Mouse (Mus musculus): ENCODE measurements around the gene Taar3.
A peak's percentile ranks its signal among the peaks of the same experiment; 100 is the strongest.

Taar3 gene

DNA sequence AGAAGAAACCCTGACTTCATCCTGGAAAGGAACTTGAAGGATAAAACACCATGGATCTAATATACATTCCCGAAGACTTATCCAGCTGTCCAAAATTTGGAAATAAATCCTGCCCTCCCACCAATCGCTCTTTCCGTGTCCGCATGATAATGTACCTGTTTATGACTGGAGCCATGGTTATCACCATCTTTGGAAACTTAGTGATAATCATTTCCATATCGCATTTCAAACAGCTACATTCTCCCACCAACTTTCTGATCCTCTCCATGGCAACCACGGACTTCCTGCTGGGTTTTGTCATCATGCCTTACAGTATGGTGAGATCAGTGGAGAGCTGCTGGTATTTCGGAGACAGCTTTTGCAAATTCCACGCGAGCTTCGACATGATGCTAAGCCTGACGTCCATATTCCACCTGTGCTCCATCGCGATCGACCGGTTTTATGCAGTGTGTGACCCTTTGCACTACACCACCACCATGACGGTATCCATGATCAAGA is at the start of gene Taar3:
Taar3 (plus strand) TSS at position 51 of the 498 bp plus-strand sequence.
- DNase-seq = no peak

DNA sequence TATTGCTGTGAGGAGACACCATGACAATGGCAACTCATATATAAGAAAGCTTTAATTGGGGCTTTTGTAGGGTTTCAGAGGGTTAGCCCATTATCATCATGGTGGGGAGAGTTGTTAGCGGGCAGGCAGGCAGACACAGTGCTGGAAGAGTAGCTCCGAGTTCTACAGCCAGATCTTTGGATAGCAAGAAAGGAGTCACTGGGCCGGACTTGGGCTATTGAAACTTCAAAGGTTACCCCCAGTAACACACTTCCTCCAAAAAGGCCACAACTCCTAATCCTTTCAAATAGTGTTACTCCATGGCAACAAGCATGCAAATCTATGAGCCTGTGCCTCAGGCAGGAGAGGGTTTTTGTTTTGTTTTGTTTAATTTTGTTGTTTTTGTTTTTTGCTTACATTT is 48.2 kb upstream of the Taar3 start:
- no peak for DNase-seq

DNA sequence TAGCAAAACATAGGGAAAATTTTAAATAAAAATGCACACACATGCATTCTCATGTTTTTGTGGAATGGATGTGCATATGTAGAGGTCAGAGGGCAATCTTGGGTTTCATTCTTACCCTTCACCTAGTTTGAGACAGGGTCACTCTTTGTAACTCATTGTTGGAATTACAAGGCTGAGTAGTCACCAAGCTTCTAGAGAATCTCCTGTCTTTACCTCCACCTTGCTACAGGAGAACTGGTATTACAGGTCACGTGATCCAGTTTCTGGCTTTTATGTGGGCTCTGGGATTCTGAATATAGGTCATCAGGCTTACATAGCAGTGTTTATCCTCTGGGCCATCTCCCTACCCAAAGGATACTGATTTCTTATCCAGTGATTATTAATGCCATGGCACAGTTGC is 43.7 kb upstream of the Taar3 start:
- DNase-seq = no peak

DNA sequence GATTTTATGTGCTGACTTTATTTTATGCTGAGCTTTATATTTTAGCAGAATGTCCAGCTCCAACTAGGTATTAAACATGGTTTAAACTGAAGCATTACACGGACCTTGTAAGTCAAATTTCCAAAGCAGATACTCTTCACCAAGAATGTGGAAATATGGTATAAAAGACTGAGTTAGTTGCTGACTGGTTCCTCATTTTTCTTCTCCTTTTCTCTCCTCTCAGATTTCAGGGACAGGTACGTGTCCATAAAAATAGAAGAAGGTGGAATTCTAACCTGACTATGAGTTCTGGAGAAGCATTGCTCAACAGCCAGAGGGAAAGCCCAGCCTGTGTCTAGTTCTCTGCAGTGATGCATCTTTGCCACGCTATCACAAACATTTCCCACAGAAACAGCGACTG is 29.3 kb upstream of the Taar3 start, which contains the start of gene Taar1:
Taar1 (plus strand) TSS at position 301 of the 400 bp plus-strand sequence.
- DNase-seq = no peak

DNA sequence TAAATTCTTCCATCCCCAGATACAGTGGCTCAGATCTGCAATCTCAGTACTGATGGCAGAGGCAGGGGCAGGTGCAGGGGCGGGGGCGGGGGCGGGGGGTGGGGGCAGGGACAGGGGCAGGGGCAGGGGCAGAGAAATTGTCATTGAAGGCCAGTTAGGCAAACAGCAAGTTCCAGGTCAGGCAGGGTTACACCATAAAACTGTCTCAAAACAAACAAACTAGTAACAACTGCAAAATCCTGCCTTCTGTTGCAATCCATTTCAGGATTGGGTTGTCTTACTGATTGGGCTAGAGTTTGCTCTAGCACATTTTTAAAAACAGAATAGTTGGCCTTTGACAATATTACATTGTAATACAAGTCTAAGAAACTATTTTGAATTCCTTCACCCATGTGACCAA is 26.9 kb upstream of the Taar3 start:
- no peak for DNase-seq

DNA sequence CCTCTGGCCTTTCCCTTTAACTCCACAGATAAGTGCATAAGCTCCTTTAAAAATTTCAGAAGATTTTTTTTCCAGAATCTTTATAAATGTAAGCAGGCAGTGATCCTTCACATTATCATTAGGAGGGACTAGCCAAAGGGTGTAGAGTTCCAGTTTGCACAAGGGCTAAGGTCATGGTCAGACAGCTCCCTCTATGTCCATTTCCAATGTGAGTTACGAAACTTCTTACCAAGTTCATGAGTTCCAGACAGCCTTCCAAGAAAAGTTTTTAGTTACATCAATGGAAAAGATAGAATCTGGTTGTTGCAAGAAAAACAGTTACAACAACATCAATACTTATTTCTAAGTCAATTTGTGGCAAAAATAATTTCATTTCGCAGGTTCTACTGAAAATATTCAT is 25.4 kb upstream of the Taar3 start:
- DNase-seq = no peak

DNA sequence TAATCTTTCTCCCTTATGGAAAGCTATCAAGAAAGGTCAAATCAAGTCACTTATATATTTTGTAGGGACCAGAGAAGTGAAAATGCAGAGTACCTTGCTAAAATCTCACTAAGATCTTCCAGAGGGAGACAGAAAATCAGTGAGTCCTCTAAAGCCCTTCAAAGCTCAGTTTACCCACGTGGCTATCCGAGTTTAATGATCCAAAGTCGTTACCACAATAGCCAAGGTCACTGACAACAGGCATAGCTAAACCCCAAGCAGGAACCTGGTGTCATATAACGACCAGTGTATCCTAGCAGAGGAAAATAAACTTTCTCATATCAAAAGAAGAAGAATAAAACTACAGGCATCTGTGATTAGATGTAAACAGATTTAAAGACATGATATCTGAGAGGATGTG is 11.7 kb upstream of the Taar3 start:
- no peak for DNase-seq

DNA sequence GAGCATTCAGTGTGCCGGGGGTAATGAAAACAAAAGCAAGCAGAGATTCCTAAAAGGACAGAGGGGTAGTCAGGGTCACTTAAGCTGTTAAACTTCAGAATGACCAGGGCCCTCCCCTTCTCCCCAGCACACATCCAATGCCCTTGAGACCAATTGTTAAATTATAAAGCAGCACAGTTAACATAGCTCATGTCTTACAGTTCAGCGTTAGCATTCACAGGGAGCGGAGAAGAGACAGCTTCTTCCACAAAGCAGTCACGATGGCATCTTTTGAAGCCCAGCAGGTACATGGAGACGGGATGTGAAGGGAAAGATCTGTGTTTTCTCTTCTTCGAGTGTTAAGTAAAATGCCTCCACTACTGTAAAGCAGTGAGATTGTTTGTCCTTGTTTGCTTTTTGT is 11.0 kb upstream of the Taar3 start, which contains the start of gene Taar2:
Taar2 (plus strand) TSS at position 261 of the 400 bp plus-strand sequence.
- DNase-seq = no peak

DNA sequence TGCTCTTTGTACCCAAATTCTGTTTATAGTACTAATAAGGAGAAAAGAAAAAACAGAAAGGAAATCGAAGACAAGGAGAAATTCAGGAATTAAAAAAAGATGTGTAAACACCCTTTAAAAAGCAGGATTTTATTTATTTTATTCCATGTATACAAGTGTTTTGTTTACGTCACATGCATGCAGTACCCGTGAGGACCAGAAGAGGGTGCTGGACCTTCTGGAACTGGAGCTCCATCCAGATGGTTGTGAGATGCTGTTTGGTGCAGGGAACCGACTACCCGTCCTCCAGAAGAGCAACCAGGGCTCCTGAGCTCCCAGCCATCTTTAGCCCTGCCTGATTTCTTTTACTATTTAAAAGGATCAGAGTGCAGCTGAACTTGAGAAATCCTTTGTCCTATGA is 6.9 kb upstream of the Taar3 start:
- DNase-seq = peak; percentile 15 to 24

DNA sequence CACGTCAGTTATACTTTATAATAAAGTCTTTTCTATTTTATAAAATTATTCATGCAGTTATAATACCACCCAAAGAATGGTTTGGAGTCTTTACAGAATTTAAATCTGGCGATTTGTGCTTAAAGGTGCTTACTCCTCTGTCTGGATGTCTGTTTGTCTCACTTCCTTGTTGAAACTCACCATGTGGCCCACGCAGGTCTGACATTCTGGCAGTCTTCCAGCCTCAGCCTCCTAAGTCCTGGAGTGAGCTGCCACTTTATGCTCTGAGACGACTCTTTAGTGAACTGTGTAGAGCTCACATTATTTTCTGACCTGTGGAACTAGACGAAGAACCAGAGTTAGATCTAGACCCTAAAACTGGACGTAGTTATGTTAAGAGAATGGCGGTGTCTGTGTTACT is 1.3 kb upstream of the Taar3 start:
- DNase-seq = no peak

DNA sequence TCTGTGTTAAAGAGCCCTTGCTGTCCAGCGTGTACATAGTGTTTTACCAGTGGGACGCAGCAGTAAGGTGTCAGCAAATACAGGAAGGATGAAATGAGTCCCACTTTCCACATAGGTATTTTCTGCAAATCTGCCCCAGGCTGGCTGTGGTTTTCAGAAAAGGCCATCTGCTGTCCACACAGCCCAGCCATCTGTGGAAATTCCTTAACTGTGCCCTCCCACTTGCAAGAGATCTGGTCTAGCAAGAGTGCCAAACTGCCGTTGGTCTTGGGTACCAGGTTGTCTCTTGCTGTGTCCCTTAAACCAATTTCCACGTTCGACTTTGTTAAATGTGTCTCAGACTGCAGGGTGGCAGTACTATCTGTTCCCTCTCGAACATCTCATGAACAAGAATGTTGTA is 2.4 kb downstream of the Taar3 start:
- no peak for DNase-seq

DNA sequence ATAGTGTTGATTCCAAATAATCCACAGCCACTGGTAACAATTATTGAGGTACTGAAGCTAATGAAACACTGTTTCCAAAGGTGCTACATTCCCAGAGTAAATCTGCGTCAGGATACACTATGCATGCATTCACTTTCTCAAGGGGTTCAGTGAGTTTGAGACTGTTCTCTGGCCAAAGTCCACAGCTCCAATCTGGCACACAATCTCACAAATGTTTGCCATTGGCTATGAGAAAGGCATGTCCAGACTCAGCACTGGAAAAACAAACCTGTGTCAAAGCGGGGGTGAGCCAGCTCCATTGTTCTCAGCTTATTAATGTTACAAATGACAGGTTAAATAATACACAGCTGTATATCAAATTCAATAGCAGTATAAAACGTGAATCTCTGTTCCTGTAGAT is 9.7 kb downstream of the Taar3 start:
- DNase-seq = no peak

DNA sequence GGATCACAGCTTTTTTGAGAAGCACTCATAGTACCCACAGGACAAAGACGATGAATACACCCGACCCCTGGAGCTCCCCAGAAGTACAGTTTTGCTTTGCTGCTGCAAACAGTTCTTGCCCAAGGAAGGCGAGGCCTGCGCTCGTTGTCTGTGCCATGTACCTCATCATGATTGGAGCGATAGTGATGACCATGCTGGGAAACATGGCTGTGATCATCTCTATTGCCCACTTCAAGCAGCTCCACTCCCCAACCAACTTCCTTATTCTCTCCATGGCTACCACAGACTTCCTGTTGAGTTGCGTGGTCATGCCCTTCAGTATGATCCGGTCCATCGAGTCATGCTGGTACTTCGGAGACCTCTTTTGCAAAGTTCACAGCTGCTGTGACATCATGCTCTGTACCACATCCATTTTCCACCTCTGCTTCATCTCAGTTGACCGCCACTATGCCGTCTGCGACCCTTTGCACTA is 11.1 kb downstream of the Taar3 start, which contains the start of gene Taar4:
Taar4 (plus strand) TSS at position 51 of the 472 bp plus-strand sequence.
- no peak for DNase-seq

DNA sequence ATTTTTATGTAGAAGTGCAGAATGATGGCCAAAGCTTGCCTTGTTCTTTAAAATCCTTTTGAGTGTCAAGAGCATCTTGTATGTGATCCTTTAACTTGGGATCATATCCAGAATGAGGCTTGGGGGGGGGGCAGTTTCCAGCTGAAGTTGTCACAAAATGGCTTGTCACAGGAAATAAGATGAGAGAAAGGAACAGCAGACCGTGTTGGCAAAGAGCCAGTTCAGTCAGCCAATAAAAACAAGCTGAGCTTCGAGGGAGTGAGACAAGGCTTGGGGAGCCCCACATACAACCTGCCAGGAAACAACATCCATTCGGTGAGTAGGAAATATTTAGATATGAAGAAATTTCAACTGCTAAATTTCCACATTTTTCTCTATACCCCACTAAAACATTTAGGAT is 14.1 kb downstream of the Taar3 start:
- DNase-seq = no peak

DNA sequence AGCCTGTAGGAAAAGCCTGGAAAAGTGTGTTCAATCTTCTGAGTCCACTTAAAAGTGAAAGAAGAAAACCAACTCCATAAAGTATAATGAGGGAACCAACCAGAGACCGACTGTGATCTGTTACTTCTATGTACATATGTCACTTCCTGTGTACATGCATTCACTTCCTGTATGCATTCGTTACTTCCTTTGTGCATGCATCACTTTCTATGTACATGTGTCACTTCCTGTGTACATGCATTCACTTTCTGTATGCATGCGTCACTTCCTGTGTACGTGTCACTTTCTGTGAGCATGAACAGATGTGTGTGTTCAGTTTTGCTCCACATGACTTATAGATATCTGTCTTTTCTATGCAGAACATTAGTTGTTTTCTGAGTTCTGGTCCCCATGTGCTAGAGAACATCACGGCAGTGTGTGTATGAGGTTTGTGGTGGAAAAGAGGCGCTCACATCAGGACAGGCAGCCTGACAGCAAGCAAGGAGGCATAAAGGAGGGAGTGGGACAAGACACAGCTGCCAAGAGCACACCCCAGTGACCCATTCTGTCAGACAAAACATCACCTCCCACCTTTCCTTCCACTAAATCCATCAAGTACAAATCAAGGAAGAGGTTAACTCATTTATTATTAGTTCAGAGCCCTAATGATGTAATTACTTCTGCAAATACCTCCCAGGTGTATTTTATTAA is 15.7 kb downstream of the Taar3 start:
- DNase-seq = no peak

DNA sequence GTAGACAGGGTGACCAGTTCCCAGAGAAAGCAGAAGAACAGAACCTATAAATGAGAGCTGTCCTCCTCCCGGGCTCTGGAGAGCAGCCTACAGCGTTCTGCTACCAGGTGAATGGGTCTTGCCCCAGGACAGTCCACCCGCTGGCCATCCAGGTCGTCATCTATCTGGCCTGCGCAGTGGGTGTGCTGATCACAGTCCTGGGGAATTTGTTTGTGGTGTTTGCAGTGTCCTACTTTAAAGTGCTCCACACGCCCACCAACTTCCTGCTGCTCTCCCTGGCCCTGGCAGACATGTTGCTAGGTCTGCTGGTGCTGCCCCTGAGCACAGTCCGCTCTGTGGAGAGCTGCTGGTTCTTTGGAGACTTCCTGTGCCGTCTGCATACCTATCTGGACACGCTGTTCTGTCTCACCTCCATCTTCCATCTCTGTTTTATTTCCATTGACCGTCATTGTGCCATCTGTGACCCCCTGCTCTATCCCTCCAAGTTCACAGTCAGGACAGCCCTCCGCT is 21.4 kb downstream of the Taar3 start, which contains the start of gene Taar5:
Taar5 (plus strand) TSS at position 51 of the 510 bp plus-strand sequence.
- no peak for DNase-seq

DNA sequence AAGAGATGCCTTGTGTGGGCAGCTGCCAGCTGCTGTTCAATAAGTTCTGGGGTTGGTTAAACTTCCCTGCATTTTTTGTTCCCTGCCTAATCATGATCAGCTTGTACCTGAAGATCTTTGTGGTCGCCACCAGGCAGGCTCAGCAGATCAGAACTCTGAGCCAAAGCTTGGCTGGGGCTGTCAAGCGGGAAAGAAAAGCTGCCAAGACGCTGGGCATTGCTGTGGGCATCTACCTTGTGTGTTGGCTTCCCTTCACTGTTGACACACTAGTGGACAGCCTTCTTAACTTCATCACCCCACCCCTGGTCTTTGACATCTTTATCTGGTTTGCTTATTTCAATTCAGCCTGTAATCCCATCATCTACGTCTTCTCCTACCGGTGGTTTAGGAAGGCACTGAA is 21.9 kb downstream of the Taar3 start:
- no peak for DNase-seq

DNA sequence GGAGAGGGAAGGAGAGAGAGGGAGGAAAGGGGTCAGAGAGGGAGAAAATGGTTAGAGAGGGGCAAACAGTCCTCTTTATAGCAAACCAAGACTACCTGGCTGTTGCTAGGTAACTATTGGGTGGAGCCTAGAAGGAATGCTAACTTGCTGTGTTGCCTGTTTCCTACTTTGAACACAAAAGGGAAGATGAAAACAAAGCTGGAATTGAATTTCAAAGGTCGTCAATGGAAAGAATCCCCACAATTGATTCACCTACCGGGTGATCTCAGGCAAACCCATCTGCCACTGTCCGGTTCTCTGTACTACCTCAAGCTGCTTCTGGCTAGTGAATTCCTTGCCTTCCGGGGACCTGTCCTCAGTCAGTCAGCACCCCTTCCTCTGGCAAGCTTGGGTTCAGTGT is 28.6 kb downstream of the Taar3 start:
- no peak for DNase-seq

DNA sequence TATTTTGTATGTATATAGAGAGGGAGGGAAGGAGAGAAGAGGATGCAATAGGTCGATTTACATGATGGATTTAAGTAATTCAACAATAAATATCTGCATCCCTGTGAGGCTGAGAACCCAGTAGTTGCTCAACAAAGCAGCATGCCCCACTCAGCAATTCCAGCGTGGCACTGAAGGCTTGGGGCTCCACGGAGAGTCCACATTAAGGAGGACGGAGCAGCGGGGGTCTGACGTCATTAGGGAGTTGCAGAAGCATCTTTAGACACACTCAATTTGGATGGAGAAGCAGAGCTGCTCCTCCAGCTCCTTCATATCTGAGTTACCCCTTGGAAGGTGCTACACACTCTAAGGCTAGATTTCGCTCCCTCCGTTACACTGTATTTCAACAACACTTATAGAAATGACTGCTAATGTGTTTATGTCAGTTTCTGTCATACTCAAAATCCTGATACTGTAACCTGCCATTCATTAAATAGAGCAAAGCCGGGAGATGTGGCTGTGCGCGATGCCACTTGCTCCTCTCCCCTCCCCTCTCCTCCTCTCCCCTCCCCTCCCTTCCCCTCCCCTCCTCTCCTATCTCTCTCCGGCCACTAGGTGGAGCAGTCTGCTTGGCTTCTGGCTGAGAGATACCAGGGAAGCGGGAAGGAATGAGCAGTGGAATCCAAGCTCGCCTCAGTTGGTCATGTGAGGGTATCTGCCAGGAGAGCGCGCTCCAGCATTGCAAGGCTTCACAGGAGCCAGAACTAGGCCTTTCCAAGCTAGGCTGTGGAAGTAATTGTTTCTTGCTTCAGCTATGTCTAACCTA is 29.7 kb downstream of the Taar3 start:
- DNase-seq = peak; percentile 41 to 42

DNA sequence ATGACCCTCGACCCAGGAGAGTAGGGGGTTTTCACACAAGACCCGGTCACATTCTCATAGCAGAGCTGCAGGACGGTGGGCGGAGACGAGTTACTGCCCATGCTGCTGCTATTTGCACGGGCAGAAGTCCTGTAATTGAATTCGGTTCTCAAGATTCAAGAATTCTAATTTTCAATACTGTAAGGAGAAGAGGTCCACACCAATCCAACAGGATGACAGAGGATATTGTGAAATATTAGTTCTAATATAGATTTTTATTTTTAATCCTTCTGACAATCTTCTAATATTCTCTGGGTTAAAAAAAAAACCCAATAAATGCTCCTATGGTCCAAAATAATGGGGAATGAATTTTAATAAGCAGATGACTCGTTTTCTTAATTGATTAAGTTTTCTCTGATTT is 36.2 kb downstream of the Taar3 start, which contains the start of gene Taar6:
Taar6 (minus strand) TSS at position 101 of the 400 bp plus-strand sequence.
- DNase-seq = no peak

DNA sequence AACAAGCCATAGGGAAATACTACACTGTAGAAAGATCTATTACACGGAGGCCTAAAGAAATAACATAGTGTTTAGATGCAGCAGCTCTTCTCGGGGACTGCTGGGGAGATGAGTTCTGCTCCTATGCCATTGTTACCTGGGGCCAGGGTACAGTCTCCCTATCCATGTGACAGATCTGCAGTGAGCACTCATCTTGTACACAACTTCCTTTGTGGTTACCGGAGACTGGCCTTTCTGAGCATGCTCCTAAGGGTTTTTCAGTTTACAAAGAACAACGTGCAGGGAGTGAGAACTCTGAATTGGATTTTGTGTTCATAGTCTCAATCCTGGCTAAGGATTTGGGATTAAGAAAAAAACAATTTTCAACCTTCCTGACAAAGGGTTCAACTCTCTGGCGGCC is 37.1 kb downstream of the Taar3 start:
- DNase-seq = no peak

DNA sequence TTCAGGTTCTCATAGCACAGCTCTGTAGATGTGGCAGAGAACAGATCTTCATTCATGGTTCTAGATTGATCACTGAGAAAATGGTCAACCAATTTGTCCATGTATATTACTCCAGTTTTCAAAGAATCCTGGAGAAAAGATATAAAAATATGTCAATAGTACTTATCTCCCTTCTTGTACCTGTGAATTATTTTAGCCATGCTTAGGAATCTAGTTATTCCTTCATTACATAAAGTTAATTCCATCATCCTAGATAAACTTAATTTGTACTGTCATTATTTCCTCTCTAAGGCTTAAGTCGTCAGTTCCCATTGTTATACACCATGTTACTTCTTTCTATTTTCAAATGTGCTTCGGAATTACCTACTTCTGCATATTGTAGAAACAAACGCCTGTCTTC is 44.0 kb downstream of the Taar3 start, which contains the start of gene Taar7a:
Taar7a (minus strand) TSS at position 101 of the 400 bp plus-strand sequence.
- DNase-seq = no peak

DNA sequence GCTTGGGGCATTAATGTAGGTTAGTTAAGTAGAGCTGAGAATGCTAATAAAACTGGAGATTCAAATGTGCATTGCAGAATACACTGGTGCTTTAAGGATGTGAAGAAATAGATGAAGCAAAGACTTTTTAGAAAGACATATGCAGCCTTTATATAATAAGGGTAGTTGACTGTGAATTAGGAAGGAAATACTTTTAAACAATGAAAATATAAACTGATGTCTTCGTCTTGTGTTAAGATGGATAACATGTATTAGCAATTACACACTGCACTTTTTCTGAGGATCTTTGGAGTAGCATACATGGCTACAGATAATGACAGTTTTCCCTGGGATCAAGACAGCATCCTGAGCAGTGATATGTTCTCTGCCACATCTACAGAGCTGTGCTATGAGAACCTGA is 50.3 kb downstream of the Taar3 start, which contains the start of gene Taar7b:
Taar7b (plus strand) TSS at position 301 of the 400 bp plus-strand sequence.
- no peak for DNase-seq
